Mouse (Mus musculus): Measurements from ENCODE around the gene Rdh1.
A peak's percentile ranks its signal among the peaks of the same experiment; 100 is the strongest.
"Not testable (repeated sequence)": the region's sequence is repeated elsewhere in the genome, so short reads cannot be mapped to it uniquely, and the experiment has no call there.

Rdh1 gene

DNA sequence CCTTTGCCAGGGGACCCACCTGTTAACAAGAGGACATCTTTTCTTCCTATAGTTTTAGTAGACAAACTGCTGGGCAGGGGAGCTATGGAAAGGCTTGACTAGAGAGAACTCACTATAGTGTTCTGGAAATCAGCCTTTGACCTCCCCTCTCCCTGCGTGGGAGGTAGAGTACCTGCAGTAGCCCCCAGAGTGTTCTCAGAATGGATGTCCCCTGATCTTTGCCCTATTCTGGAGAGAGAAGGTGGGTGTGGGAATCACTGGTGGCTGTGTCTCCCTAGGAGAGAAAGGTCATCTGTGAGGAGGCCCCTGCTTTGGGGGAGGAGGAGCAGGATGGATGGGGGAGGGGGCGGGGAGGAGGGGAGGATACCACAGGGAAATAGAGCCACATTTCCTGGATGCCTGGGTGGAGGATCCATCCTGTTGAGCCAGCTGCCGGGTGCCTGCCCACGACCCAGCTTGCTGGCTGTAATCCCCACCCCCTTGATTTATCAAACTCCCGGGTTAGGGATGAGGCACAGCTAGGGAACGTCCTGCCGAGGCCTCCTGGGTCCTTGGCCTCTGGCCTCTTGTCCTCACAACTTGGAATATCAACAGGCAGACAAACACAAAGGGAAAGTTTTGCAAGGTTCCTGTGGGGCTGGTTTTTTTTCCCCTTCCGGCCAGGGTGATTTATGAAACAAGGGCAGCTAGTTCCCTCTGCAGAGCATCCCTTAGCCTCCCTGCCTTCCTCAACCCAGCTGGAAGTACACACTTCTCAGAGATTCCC lies 10.5 kb upstream of the Rdh1 start:
- no peak for ATAC-seq (ENCODE audit: insufficient number of reproducible peaks, low FRiP score, low TSS enrichment)

DNA sequence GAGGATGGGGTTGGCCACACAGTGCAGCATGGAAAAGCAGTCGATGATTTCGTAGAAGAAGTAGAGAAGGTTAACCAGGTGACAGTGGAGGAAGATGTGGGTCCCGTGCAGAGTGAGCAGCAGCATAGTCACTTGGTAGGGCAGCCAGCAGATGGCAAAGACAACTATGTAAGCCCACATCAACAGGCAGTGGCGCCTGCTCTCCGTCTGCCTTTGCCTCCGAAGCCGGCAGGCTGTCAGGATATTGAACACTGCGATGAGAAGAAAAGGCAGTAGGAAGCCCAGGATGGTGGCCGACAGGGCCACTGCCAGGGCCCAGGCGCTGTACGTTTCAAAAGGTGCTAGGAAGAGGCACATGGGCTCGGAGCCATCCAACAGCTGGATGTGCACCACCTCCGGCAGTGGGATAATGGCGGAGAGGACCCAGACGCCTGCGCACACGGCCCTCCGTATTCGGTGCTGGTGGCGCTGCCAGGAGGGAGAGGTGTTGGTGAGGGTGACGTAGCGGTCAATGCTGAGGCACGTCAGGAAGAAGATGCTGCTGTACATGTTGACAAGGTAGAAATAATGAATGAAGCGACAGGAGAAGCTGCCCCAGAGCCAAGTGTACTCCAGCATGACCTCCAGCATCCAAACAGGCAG lies 9.3 kb upstream of the Rdh1 start:
- ATAC-seq (ENCODE audit: insufficient number of reproducible peaks, low FRiP score, low TSS enrichment), result no peak

DNA sequence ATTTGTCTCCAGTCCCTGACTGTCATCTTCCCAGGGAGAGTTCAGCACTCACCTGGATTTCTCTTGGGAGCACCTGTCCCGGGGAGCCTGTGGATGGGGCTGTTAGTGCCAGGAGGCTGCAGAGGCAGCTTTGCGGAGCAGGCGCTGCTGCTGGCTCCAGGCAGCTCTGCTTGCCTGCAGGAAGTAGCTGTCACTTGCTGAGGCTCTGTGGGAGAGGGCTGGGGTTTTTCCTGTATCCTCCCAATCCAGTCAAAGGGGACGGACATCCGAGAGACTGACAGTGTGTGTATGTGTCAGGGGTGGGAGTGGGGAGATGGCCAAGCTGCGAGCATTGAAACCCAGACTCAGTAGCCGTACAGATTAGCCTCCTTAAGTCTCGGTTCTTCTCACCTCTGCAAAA lies 8.0 kb upstream of the Rdh1 start, which contains the start of gene Gpr182:
Gpr182 (minus strand) TSS at position 185 of the 400 bp plus-strand sequence.
- ATAC-seq (ENCODE audit: insufficient number of reproducible peaks, low FRiP score, low TSS enrichment), result no peak

DNA sequence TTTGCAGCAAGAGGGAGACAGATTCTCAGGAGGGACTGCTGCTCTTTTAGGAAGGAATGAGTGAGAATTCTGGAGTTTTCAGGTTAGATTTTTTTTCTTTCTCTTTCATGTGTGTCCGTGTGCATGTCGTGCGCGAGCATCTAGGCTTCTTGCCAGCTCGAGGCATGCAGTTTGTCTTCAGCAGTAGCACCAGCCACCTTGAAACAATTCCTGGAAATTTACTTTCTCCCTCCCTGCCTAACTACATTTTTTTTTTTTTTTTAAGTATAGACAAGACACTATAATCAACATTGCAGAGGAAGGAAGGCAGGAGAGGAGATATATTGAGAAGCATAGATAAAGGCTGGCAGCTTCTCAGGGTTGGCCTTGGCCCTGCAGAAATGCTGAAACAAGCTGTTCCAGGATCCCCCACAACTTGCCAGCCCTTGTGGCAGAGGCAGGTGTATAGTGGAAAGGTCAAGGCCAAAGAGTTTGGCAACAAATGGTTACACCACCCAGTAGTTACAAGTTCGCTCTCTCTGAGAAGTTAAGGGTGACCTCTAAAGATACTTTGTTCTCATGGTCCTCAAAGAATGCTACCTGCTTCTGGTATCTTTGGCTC lies 4.9 kb upstream of the Rdh1 start:
- no peak for ATAC-seq (ENCODE audit: insufficient number of reproducible peaks, low FRiP score, low TSS enrichment)

DNA sequence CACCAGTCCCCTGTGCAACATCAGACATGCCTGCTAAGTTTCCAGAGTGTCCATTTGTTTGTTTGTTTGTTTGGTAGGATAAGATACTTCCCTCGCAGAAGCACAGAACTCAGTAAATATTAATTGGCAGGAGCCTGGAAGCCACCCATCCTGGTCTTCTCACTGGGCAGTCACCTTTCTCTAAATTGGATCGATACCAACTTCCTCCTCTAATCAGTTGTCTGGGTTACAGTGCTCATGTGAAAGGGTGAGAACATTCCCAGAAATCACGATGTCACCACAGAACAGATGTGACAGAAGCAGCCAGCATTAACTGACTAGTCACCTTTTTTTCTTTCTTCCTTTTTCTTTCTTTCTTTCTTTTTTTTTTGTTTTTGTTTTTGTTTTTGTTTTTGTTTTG lies 4.3 kb upstream of the Rdh1 start:
- ATAC-seq (ENCODE audit: insufficient number of reproducible peaks, low FRiP score, low TSS enrichment), result no peak

DNA sequence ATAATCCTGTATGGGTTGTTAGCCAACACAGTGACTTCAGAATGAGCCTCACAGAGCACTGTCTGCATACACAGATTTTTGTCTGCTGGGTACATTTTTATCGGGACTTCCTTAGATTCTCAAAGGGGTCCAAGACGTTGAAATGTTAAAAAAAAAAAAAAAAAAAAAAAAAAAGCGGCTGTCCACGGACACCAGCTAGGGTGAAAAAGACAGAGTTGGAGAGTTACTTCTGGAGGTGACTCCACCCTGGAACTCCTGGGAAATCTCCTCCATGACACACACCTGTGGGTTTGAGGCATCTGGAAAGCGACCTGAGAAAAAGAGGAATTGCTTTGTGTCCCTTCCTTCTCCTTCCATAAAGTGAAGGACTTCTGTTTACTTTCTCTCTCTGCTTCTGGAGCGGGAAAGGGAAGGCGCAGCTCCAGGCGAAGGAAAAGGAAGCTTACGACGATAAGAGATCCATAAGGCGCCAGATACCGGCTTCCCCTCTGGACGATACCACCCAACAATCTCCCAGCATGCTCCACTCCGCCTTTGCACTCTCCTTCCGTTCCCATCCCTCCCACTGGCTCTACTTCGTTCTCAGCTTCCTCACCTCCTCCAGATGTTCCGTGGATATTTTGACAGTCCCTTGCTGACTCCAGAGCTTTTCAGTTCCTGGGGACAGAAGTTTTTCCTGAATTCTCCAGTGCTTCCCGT lies 3.6 kb upstream of the Rdh1 start:
- no peak for ATAC-seq (ENCODE audit: insufficient number of reproducible peaks, low FRiP score, low TSS enrichment)

DNA sequence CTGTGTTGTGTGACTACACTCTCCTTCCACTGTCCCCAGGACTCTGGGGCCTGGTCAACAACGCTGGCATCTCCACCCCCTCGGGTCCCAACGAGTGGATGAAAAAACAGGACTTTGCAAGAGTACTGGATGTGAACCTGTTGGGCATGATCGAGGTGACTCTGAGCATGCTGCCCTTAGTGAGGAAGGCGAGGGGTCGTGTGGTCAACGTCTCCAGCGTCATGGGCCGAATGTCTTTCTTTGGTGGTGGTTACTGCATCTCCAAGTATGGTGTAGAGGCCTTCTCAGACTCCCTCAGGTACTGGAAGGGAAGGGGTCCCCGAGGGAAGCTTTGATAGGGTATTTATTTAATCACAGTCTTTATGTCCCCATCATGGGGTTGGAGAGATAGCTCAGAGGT lies 3.4 kb downstream of the Rdh1 start:
- ATAC-seq (ENCODE audit: insufficient number of reproducible peaks, low FRiP score, low TSS enrichment), result not testable (repeated sequence)

DNA sequence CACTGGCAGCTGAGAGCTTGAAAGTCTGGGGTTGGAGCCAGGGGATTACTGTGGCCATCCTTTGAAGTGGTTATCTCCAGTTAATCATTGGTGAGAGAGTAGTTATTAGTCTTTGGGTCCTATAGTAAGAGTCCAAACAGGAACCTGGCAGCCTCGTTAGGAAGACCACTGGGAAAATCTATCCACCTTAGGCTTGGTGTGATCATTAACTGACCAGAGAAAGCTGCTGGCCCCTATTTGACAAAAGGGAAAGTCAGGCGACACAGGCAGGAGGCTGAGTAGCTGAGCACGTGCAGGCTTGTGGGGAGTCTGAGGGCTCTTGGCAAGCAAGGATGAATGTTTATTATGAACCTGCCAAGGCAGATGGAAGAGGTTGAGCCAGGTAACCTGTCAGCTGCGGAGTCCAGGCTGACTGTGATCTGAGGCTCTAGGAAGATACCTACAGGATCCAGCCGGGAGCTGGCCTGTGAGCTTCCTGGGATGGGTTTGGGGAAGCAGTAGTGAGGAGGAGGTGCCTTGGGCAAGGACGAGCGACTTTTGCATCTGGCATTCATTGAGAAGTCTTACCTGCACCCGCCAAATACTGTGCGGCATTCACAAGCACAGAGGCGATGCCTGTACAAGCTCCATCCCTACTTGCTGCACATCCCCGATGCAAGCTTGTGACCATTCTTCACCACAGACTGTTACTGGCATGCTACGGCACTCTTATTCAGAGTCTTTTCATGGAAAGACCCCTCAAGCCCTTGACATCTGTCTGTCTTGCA lies 4.6 kb downstream of the Rdh1 start:
- peak; percentile 52; the same call in 1 of the 2 replicates for ATAC-seq (ENCODE audit: insufficient number of reproducible peaks, low FRiP score, low TSS enrichment)

DNA sequence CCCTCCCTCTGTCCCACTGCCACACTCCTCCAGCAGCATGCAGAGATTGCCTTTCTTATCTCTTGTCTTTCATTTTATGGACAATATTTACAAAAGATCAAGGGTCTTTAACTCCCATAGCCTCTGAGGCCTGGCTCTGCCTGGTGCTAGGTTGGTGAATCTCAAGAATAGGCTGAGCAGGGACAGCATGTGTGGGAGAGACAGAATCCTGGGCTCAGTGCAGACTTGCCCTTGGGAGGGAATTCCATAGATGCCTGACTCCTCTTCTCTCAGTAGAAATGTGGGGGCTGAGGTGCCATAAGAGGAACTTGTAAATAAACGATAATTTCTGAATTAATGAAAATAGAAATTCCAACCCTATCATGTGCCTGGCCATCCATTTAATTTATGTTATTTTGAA lies 7.0 kb downstream of the Rdh1 start:
- no peak for ATAC-seq (ENCODE audit: insufficient number of reproducible peaks, low FRiP score, low TSS enrichment)

DNA sequence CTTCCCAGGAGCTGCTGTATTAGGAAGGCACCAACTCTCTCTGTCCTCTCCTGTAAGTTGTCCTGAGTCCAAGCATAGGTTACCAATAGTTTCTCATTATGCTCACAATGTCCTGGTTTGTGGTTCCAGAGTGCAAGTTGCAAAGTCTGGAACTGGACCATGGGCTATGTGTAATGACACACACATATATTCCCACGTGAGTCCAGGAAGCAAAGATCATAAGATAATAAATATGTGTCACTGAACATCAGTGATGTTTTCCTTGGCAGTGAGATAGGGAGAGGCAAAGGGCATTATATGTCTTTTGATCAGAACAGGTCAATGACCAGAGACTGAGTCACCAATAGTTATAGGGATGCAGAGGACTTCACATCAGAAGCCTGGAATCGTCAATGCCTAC lies 16.5 kb downstream of the Rdh1 start, which contains the start of gene Rdh9:
Rdh9 (plus strand) TSS at position 376 of the 400 bp plus-strand sequence.
- ATAC-seq (ENCODE audit: insufficient number of reproducible peaks, low FRiP score, low TSS enrichment), result no peak

DNA sequence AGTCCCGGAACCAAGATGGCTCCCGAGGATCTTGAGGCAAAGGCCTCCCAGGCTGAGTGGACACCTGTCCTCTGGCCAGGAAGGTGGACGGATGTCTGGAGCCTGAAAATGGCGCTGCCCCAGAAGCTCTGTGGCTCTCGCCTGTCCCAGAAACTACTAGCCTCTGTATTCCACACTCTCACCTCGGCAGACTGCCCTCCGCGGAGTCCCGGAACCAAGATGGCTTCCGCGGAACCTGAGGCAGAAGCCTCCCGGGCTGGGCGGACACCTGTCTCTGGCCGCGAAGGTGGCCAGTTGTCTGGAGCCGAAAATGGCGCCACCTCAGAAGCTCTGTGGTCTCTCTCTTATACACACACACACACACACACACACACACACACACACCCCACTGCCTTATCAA lies 22.8 kb downstream of the Rdh1 start:
- not testable (repeated sequence) for ATAC-seq (ENCODE audit: insufficient number of reproducible peaks, low FRiP score, low TSS enrichment)

DNA sequence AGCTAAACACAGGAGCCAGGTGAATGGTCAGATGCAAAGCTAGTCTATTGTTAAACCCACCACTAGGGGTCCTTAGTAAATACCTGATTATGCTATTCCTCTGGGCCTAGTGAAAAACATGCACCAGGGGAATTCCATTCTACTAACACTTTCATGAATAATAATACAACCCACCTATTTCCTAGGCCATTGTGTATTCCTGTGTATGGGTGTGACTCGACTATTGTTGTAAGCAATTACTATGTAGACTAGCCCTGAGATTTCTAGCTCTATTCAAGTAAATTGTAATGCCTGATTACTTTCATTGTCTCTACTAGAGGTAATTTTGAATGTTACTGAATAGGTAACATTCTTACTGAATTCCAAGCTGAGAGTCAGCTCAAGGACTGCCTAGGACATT lies 25.9 kb downstream of the Rdh1 start:
- ATAC-seq (ENCODE audit: insufficient number of reproducible peaks, low FRiP score, low TSS enrichment), result not testable (repeated sequence)

DNA sequence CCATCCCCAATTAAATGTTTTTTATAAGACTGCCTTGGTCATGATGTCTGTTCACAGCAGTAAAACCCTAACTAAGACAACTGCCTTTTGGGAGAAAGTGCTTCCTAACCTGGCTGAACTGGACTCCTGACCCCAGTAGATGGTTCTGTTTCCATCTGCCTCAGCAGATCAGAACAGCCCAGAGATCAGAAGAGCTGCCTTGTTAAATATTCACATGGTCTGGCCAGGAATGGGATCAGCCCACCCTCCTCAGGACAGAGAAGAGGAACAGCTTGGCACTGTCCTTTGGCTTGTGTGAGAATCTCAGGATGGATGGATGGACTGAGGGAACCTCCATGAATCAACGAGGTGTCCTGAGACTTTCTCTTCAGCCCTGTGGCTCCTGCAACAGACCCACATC lies 39.8 kb downstream of the Rdh1 start:
- no peak for ATAC-seq (ENCODE audit: insufficient number of reproducible peaks, low FRiP score, low TSS enrichment)

DNA sequence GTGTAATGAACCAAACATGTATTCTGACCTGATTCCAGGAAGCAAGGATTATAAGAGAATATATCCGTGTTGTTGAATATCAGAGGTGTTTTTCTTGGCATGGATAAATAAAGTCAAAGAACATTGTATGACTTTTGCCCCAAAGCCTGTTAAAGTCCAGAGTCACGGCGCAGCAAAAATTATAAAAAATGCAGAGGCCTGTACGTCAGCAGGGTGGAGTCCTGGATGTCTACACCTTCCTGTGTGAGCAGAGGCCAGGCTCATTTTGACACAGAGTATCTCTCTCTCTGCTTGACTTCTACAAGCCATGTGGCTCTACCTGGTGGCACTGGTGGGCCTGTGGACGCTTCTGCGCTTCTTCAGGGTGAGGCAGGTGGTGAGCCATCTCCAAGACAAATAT lies 41.4 kb downstream of the Rdh1 start, which contains the start of gene Rdh16:
Rdh16 (plus strand) TSS at position 262 of the 400 bp plus-strand sequence.
- no peak for ATAC-seq (ENCODE audit: insufficient number of reproducible peaks, low FRiP score, low TSS enrichment)

DNA sequence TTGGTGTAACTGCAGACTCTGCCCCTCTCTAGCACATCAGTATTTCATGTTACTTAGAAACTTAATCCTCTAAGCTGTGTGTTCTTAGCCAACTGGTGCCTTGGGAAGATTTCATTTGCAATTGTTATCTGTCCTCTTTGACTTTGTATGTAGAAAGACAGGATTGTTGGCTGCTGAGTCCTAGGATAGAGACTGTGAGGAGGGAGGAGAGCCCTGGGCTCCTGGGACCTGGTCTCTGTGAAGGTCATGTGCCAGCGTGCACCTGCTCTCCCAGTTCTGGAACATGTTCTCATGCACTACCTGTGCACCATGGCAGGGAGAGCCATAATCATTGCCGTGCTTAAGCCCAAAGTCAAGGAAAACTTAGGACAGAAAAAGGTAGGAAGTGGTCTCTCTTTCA lies 42.1 kb downstream of the Rdh1 start:
- ATAC-seq (ENCODE audit: insufficient number of reproducible peaks, low FRiP score, low TSS enrichment), result no peak

DNA sequence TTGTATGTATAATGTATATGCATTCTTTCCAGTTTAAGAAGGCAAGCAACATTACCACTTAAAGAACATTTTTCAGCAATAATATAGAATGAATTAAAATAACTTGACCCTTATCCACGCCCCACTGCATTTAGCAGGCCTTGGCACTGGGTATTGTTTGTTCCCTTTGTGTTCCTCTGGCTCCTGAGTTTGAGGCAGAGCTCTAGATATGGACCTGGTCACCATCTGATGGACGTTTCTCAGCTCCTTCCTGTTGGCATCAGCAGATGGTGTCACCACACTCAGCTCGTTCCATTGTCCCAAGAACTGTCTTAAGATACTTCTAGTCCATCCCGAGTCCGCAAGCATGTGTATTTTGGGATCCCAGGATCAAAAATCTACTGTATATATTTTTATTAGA lies 42.7 kb downstream of the Rdh1 start:
- no peak for ATAC-seq (ENCODE audit: insufficient number of reproducible peaks, low FRiP score, low TSS enrichment)

DNA sequence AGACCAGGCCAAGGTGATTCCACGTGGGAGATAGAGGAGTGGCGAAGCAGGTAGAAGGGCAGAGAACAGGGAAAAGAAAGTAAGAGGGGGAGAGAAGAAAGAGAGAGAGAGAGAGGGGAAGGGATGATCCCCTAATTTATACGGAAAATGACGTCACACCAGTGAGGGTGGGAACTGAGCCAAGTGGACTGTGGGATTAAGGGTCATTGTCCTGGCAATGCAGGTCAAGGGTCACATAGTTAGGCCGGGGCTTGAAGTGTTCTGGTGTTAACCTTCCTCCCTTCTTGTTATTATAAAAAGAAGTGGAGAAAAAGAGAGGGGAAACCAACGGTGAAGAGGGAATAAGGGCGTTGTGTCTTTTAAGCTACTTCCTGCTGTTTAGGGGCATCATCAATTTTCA lies 44.9 kb downstream of the Rdh1 start:
- ATAC-seq (ENCODE audit: insufficient number of reproducible peaks, low FRiP score, low TSS enrichment), result no peak

DNA sequence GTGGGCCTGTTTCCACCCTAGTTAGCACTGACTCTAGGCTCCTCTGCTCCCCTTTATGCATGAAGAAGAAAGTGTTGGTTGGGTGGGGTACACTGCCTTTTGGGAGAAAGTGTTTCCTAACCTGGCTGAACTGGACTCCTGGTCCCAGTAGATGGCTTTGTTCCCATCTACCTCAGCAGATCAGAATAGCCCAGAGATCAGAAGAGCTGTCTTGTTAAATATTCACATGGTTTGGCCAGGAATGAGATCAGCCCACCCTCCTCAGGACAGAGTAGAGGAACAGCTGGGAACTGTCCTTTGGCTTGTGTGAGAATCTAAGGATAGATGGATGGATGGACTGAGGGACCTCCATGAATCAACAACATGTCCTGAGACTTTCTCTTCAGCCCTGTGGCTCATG lies 56.4 kb downstream of the Rdh1 start:
- ATAC-seq (ENCODE audit: insufficient number of reproducible peaks, low FRiP score, low TSS enrichment), result no peak

DNA sequence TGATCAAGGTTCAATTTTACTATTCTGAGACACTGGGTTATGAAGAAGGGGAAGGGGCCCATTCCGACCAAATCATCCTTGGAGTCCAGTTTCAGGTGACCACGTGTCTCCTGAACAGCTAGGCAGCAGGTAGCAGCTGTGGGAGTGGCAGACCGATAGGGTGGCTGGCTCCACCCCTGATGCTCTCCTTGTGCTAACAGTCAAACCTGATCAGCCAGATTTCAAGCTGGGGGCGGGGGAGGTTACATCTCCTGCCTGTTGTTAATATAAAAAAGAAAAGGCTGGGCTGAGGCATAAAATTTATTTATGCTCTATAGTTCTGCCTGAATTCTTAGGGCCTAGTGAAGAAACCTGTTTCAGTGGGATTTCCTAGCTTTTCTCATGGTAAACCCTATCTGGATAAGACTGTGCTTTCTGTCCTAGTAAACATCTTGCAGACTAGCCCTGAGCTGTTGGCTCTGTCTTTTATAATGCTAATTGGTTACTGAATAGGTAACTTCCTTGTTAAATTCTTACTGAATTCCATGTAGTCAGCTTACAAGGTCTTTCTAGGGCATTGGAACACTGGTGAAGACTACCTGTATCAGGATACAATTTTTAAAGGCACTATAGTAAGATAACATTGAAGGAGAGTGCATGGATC lies 57.9 kb downstream of the Rdh1 start:
- ATAC-seq (ENCODE audit: insufficient number of reproducible peaks, low FRiP score, low TSS enrichment), result not testable (repeated sequence)

Data from cerebellum, adult (tissue).